Mouse (Mus musculus) erythroid progenitor cell, adult 5-6 weeks (primary cell): ENCODE data around the gene Ncaph2. TPM values are rescaled to one million over a fixed set of nuclear protein-coding genes. Genes with fewer than 3 reads are reported as not detected.

Source experiments
- ATAC-seq: replicated peaks from 2 replicates; pipeline ENCODE4 v1.8.0; 2016; ENCODE audit warnings: moderate number of reproducible peaks, mild to moderate bottlenecking, moderate TSS enrichment, inconsistent platforms; ENCODE audit not compliant: poor library complexity, low FRiP score, severe bottlenecking
- total RNA-seq, 2 experiments: library from RNA; stranded (forward) in 1 of 2; stranded (reverse) in 1 of 2; fragments of 150-400 nt in 1 of 2; fragments of 186-747, 209-891 nt in 1 of 2; gene quantifications; 2 replicates each; pipeline versions ENCODE4 v1.2.3 to v1.2.4; 2015 to 2017; ENCODE audit warnings: low replicate concordance in 2 of 2

The Ncaph2 gene
- total RNA-seq (2015; ENCODE audit: low replicate concordance), result 195 and 215 TPM in 2 replicates
- 221 and 330 TPM in 2 replicates for total RNA-seq (2017; ENCODE audit: low replicate concordance)

GRCm38 (mm10) chr15:89355241-89356187 lies at the start of gene Ncaph2, which contains the start of gene Lmf2:
Gene Ncaph2, plus strand, starts transcription at chr15:89355719.
Gene Lmf2, minus strand, starts transcription at chr15:89355659.
- ATAC-seq, result peak; percentile 79

GRCm38 (mm10) chr15:89305966-89306365 lies 49.6 kb upstream of the Ncaph2 start:
- no peak for ATAC-seq

GRCm38 (mm10) chr15:89307461-89307860 lies 48.1 kb upstream of the Ncaph2 start:
- ATAC-seq, result no peak

GRCm38 (mm10) chr15:89308406-89309139 lies 46.9 kb upstream of the Ncaph2 start:
- ATAC-seq, result no peak

GRCm38 (mm10) chr15:89309962-89310498 lies 45.5 kb upstream of the Ncaph2 start:
- no peak for ATAC-seq

- ATAC-seq, result no peak
Observed at GRCm38 (mm10) chr15:89313359-89313758, 42.2 kb upstream of the Ncaph2 start.

- no peak for ATAC-seq
Observed at GRCm38 (mm10) chr15:89314107-89314506, 41.4 kb upstream of the Ncaph2 start.

- peak; percentile 4; the same call in 1 of the 2 replicates for ATAC-seq
Observed at GRCm38 (mm10) chr15:89314511-89315189, 40.9 kb upstream of the Ncaph2 start.

- peak; percentile 96 for ATAC-seq
Observed at GRCm38 (mm10) chr15:89315190-89315731, 40.3 kb upstream of the Ncaph2 start, which contains the start of gene Sbf1. Gene Sbf1, minus strand, starts transcription at chr15:89315311.

GRCm38 (mm10) chr15:89316146-89316545 lies 39.4 kb upstream of the Ncaph2 start:
- ATAC-seq, result no peak

- ATAC-seq, result no peak
Observed at GRCm38 (mm10) chr15:89321264-89321663, 34.3 kb upstream of the Ncaph2 start.

- ATAC-seq, result no peak
Observed at GRCm38 (mm10) chr15:89322670-89323522, 32.6 kb upstream of the Ncaph2 start, which contains the start of gene Adm2. Gene Adm2, plus strand, starts transcription at chr15:89322720.

GRCm38 (mm10) chr15:89323656-89324055 lies 31.9 kb upstream of the Ncaph2 start:
- no peak for ATAC-seq

- ATAC-seq, result no peak
Observed at GRCm38 (mm10) chr15:89326441-89326840, 29.1 kb upstream of the Ncaph2 start.

- no peak for ATAC-seq
Observed at GRCm38 (mm10) chr15:89334271-89334670, 21.2 kb upstream of the Ncaph2 start, which contains the start of gene Miox. Gene Miox, plus strand, starts transcription at chr15:89334398.

- no peak for ATAC-seq
Observed at GRCm38 (mm10) chr15:89334774-89335537, 20.6 kb upstream of the Ncaph2 start.

GRCm38 (mm10) chr15:89336422-89336821 lies 19.1 kb upstream of the Ncaph2 start:
- ATAC-seq, result no peak

- ATAC-seq, result no peak
Observed at GRCm38 (mm10) chr15:89339696-89340095, 15.8 kb upstream of the Ncaph2 start.
